ENCODE assay signal across 20 mouse cellular contexts in the genomic region with DNA sequence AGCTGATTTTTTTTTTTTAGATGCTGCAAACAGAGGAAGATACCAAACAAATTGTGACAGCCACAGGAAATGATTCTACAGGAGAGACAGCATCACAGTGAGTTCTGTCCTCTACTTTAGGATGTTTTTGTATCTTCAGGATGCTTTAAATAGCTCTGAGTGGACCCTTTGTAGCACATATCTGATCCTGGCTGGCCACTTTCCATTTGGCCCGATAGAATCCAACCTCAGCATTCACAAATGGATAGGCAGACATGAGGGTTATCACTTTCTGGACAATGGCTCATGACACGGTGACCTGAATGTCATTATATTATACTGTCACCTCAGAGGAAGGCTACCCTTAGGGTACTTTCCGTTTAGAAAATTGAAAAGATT.
DNase-seq lines count a peak whose midpoint lies in the region; ATAC-seq lines count a peak whose summit lies in the region.
"Had no signal": no experiment of that assay in that cellular context is flagged by ENCODE, and none has a peak within 500 bp of the region (broad histone marks: within the 10 kb centered on the region; RNA-seq: fewer than 3 reads in every experiment).

No protein-coding gene starts in this region.

- no peaks in the 10 kb centered on the region for H3K27me3 ChIP-seq in hindbrain, embryonic 12.5 days
- H3K27me3 ChIP-seq in hindbrain, embryonic 16.5 days (replicated peaks; ENCODE audit: control insufficient read depth, insufficient read depth, low read length) = no peaks in the 10 kb centered on the region
- H3K27me3 ChIP-seq: embryonic facial prominence, embryonic 12.5 days; forebrain, embryonic 13.5 days; liver, embryonic 13.5 days; lung, embryonic 15.5 days had no signal

- WGBS in hindbrain, embryonic 12.5 days = 21% methylated on average over 3 of the region's 3 CpGs
- 36% methylated on average over 3 of the region's 3 CpGs for WGBS in hindbrain, embryonic 16.5 days

- H3K4me1 ChIP-seq in hindbrain, embryonic 12.5 days = peaks cover 9% of the 10 kb centered on the region
- no peaks in the 10 kb centered on the region for H3K4me1 ChIP-seq in hindbrain, embryonic 16.5 days (ENCODE audit: control insufficient read depth, insufficient read depth, low read depth, low read length)
- H3K4me1 ChIP-seq: forebrain, embryonic 13.5 days; liver, embryonic 13.5 days had no signal

- no peak overlapping the region for H3K4me3 ChIP-seq in hindbrain, embryonic 12.5 days
- H3K4me3 ChIP-seq in hindbrain, embryonic 16.5 days (ENCODE audit: low read length) = no peak overlapping the region
- H3K4me3 ChIP-seq: embryonic facial prominence, embryonic 12.5 days; erythroblast, embryonic 14.5 days; forebrain, embryonic 13.5 days; limb, embryonic 10.5 days; liver, embryonic 13.5 days; lung, embryonic 15.5 days; midbrain, embryonic 10.5 days had no signal

- H3K36me3 ChIP-seq in hindbrain, embryonic 12.5 days = no peaks in the 10 kb centered on the region
- H3K36me3 ChIP-seq in hindbrain, embryonic 16.5 days (ENCODE audit: control insufficient read depth, insufficient read depth, low read length) = no peaks in the 10 kb centered on the region
- H3K36me3 ChIP-seq: embryonic facial prominence, embryonic 12.5 days; limb, embryonic 10.5 days; liver, embryonic 13.5 days; lung, embryonic 15.5 days; midbrain, embryonic 10.5 days had no signal

- no peak overlapping the region for H3K9ac ChIP-seq in hindbrain, embryonic 12.5 days
- no peak overlapping the region for H3K9ac ChIP-seq in hindbrain, embryonic 16.5 days (ENCODE audit: low read depth, low read length)
- H3K9ac ChIP-seq: embryonic facial prominence, embryonic 12.5 days; forebrain, embryonic 13.5 days; liver, embryonic 13.5 days; lung, embryonic 15.5 days had no signal

- ATAC-seq in hindbrain, embryonic 12.5 days (ENCODE audit: low FRiP score) = peak; percentile 22; the same call in 1 of the 2 replicates
- no peak for ATAC-seq in hindbrain, embryonic 16.5 days
- ATAC-seq: forebrain, embryonic 13.5 days; intestine, embryonic 16.5 days had no signal

- H3K4me2 ChIP-seq in hindbrain, embryonic 12.5 days (replicated peaks) = no peak overlapping the region
- H3K4me2 ChIP-seq in hindbrain, embryonic 16.5 days (ENCODE audit: low read length) = no peak overlapping the region
- H3K4me2 ChIP-seq: embryonic facial prominence, embryonic 12.5 days; forebrain, embryonic 13.5 days; liver, embryonic 13.5 days; lung, embryonic 15.5 days had no signal

- peak overlapping the region; percentile 40; the same call in 1 of the 2 replicates for H3K27ac ChIP-seq in hindbrain, embryonic 12.5 days
- H3K27ac ChIP-seq in hindbrain, embryonic 16.5 days (ENCODE audit: low read depth, low read length) = no peak overlapping the region
- H3K27ac ChIP-seq: embryonic facial prominence, embryonic 12.5 days; forebrain, embryonic 13.5 days; limb, embryonic 10.5 days; liver, embryonic 13.5 days; lung, embryonic 15.5 days; midbrain, embryonic 10.5 days had no signal

- DNase-seq in adrenal gland, postnatal 10 days = peak; percentile 24
- peak; percentile 26 to 36 for DNase-seq in adrenal gland, postnatal 36 days
- peak; percentile 75 for DNase-seq in kidney, postnatal 14 days
- DNase-seq in right cerebral cortex, adult 2 months (ENCODE audit: low spot score in 2 of 2) = no peak
- no peak for DNase-seq in cerebellum, postnatal 25 days
- DNase-seq: cerebellum, adult 2 months; gastrocnemius, postnatal 36 days; liver, embryonic 13.5 days; lung, postnatal 4 days; right cerebral cortex, adult 18-20 months; thymus, postnatal 14 days had no signal

- H3K9me3 ChIP-seq in hindbrain, embryonic 12.5 days (replicated peaks) = no peaks in the 10 kb centered on the region
- no peaks in the 10 kb centered on the region for H3K9me3 ChIP-seq in hindbrain, embryonic 16.5 days (ENCODE audit: control insufficient read depth, low read length)
- H3K9me3 ChIP-seq: embryonic facial prominence, embryonic 12.5 days; forebrain, embryonic 13.5 days; limb, embryonic 10.5 days; liver, embryonic 13.5 days; lung, embryonic 15.5 days; midbrain, embryonic 10.5 days had no signal

Comparison
In these comparisons a context has a peak if more than half of its experiments do, and no peak if none do; other contexts are left out.
1. DNase-seq: peak in adrenal gland, postnatal 10 days (single experiment), adrenal gland, postnatal 36 days (2 of 2) and kidney, postnatal 14 days (single experiment); none in right cerebral cortex, adult 2 months (0 of 2) and cerebellum, postnatal 25 days (0 of 2).